Mouse (Mus musculus) myocyte (in vitro differentiated cells): ENCODE results near the gene Cacna2d2. TPM values are rescaled to one million over a fixed set of nuclear protein-coding genes. Genes with fewer than 3 reads are reported as not detected.
"Not testable (repeated sequence)": the region's sequence is repeated elsewhere in the genome, so short reads cannot be mapped to it uniquely, and the experiment has no call there.

Experiments used
- H3K27me3 ChIP-seq: one replicate; pipeline ENCODE4 v1.6.1; 2011; ENCODE audit not compliant: control insufficient read depth, insufficient read depth, insufficient read length
- H3K36me3 ChIP-seq: one replicate; pipeline ENCODE4 v1.6.1; 2011; ENCODE audit not compliant: control insufficient read depth, insufficient read depth
- H3K4me2 ChIP-seq: one replicate; pipeline ENCODE4 v1.6.1; 2011; ENCODE audit warnings: low read depth, control low read depth
- H3K4me3 ChIP-seq: one replicate; pipeline ENCODE4 v1.5.1; 2011; ENCODE audit warnings: mild to moderate bottlenecking, control low read depth, moderate library complexity
- H3K79me2 ChIP-seq: one replicate; pipeline ENCODE4 v1.6.1; 2011; ENCODE audit not compliant: control insufficient read depth, insufficient read depth
- H3ac ChIP-seq: one replicate; pipeline ENCODE4 v1.6.1; 2011; ENCODE audit not compliant: control insufficient read depth, insufficient read length
- CEBPB ChIP-seq: IDR thresholded peaks from 2 replicates; pipeline ENCODE4 v1.6.1; 2011; ENCODE audit warnings: mild to moderate bottlenecking, moderate library complexity; ENCODE audit not compliant: poor library complexity, insufficient read depth, severe bottlenecking
- E2F4 ChIP-seq: IDR thresholded peaks from one replicate; pipeline ENCODE4 v1.6.1; 2011; ENCODE audit warnings: mild to moderate bottlenecking, control low read depth, moderate library complexity; ENCODE audit not compliant: insufficient read depth
- MAX ChIP-seq: IDR thresholded peaks from one replicate; pipeline ENCODE4 v1.6.1; 2011; ENCODE audit warnings: low read depth, mild to moderate bottlenecking, control low read depth
- MYOD1 ChIP-seq, 3 experiments: IDR thresholded peaks; one replicate each; pipeline ENCODE4 v1.6.1; 2011; ENCODE audit warnings: control low read depth in 2 of 3, low read depth in 2 of 3, mild to moderate bottlenecking in 2 of 3, moderate library complexity in 1 of 3; ENCODE audit not compliant: insufficient read length in 2 of 3, control insufficient read depth in 1 of 3
- MYOG ChIP-seq, 3 experiments: IDR thresholded peaks; one replicate each; pipeline ENCODE4 v1.6.1; 2011; ENCODE audit warnings: control low read depth in 2 of 3, low read depth in 2 of 3, mild to moderate bottlenecking in 2 of 3; ENCODE audit not compliant: insufficient read length in 2 of 3, control insufficient read depth in 1 of 3, insufficient read depth in 1 of 3
- POLR2A ChIP-seq: IDR thresholded peaks from one replicate; pipeline ENCODE4 v1.6.1; 2011; ENCODE audit warnings: low read depth, mild to moderate bottlenecking, control low read depth, moderate library complexity; ENCODE audit not compliant: insufficient read length
- POLR2AphosphoS2 ChIP-seq: IDR thresholded peaks from one replicate; pipeline ENCODE4 v1.6.1; 2011; ENCODE audit warnings: low read depth, control low read depth; ENCODE audit not compliant: insufficient read length
- REST ChIP-seq: IDR thresholded peaks from one replicate; pipeline ENCODE4 v1.6.1; 2011; ENCODE audit warnings: mild to moderate bottlenecking, control low read depth, moderate library complexity; ENCODE audit not compliant: insufficient read depth, insufficient read length
- SRF ChIP-seq: IDR thresholded peaks from one replicate; pipeline ENCODE4 v1.6.1; 2011; ENCODE audit warnings: low read depth; ENCODE audit not compliant: control insufficient read depth, insufficient read length
- TCF12 ChIP-seq: IDR thresholded peaks from one replicate; pipeline ENCODE4 v1.6.1; 2011; ENCODE audit warnings: mild to moderate bottlenecking, control low read depth; ENCODE audit not compliant: poor library complexity, insufficient read depth, severe bottlenecking
- TCF3 ChIP-seq: IDR thresholded peaks from one replicate; pipeline ENCODE4 v1.6.1; 2011; ENCODE audit warnings: low read depth, control low read depth; ENCODE audit not compliant: insufficient read length
- USF1 ChIP-seq: IDR thresholded peaks from one replicate; pipeline ENCODE4 v1.6.1; 2011; ENCODE audit warnings: low read depth, mild to moderate bottlenecking, control low read depth, moderate library complexity
- polyA plus RNA-seq: library from polyadenylated mRNA; unstranded; fragments of >200 nt; fragmentation: generic; extraction: Trizol; gene quantifications from one replicate; pipeline ENCODE4 v1.2.1, GENCODE M21; 2012; ENCODE audit warnings: missing spikeins

Cacna2d2 gene
- polyA plus RNA-seq, 1 experiment: 0.50 TPM

GRCm38 (mm10) chr9:107571534-107572326 lies 172.3 kb downstream of the Cacna2d2 start:
- no peaks in the 10 kb centered on the region for H3K36me3 ChIP-seq
- no peak overlapping the region for H3ac ChIP-seq
- peaks cover 11% of the 10 kb centered on the region for H3K79me2 ChIP-seq
- no peak overlapping the region for H3K4me3 ChIP-seq
- no peaks in the 10 kb centered on the region for H3K27me3 ChIP-seq
- no peak overlapping the region for H3K4me2 ChIP-seq
- no peak for TF ChIP-seq TCF12
- TF ChIP-seq MYOD1 (IDR thresholded peaks at IDR 0.05; ENCODE audit: control insufficient read depth in 1 of 3, insufficient read length in 2 of 3, low read depth in 2 of 3): no peak

GRCm38 (mm10) chr9:107572327-107572662 lies 172.9 kb downstream of the Cacna2d2 start:
- no peak for TF ChIP-seq TCF3
- no peak for TF ChIP-seq REST
- TF ChIP-seq MYOD1 (IDR thresholded peaks at IDR 0.05; ENCODE audit: control insufficient read depth in 1 of 3, insufficient read length in 2 of 3, low read depth in 2 of 3): no peak
- no peak for TF ChIP-seq MAX
- TF ChIP-seq USF1: no peak
- TF ChIP-seq MYOG (IDR thresholded peaks at IDR 0.05; ENCODE audit: control insufficient read depth in 1 of 3, insufficient read depth in 1 of 3, insufficient read length in 2 of 3, low read depth in 2 of 3): no peak
- no peak for TF ChIP-seq SRF
- TF ChIP-seq POLR2AphosphoS2: no peak
- TF ChIP-seq E2F4: no peak
- no peak for TF ChIP-seq POLR2A
- TF ChIP-seq CEBPB: no peak
- TF ChIP-seq TCF12: no peak
- Histone ChIP-seq H3K36me3 (no peaks in the 10 kb centered on the region), H3K4me2 (no peak overlapping the region), H3K27me3 (no peaks in the 10 kb centered on the region), H3K4me3 (no peak overlapping the region), H3ac (no peak overlapping the region), H3K79me2 (peaks cover 11% of the 10 kb centered on the region)

- not testable (repeated sequence) for H3K36me3 ChIP-seq, H3K4me2 ChIP-seq, H3K27me3 ChIP-seq, H3K4me3 ChIP-seq, H3ac ChIP-seq
- peaks cover 11% of the 10 kb centered on the region for H3K79me2 ChIP-seq
Observed at GRCm38 (mm10) chr9:107573774-107574173, 174.4 kb downstream of the Cacna2d2 start.

GRCm38 (mm10) chr9:107575579-107576356 lies 176.4 kb downstream of the Cacna2d2 start:
- Histone ChIP-seq H3K36me3 (no peaks in the 10 kb centered on the region), H3K27me3 (no peaks in the 10 kb centered on the region), H3K4me2 (no peak overlapping the region), H3K79me2 (no peaks in the 10 kb centered on the region), H3K4me3 (no peak overlapping the region), H3ac (no peak overlapping the region)
- TF ChIP-seq MYOD1 (IDR thresholded peaks at IDR 0.05; ENCODE audit: control insufficient read depth in 1 of 3, insufficient read length in 2 of 3, low read depth in 2 of 3) (no peak), MYOG (IDR thresholded peaks at IDR 0.05; ENCODE audit: control insufficient read depth in 1 of 3, insufficient read depth in 1 of 3, insufficient read length in 2 of 3, low read depth in 2 of 3) (peak in 1 of 3 experiments; percentile 29), SRF (no peak)

GRCm38 (mm10) chr9:107576357-107577107 lies 177.1 kb downstream of the Cacna2d2 start, which contains the start of gene Hyal1:
Gene Hyal1, plus strand, starts transcription at chr9:107576927.
- no peaks in the 10 kb centered on the region for H3K27me3 ChIP-seq
- H3K79me2 ChIP-seq: peaks cover 5% of the 10 kb centered on the region
- TF ChIP-seq POLR2A (peak; percentile 57), TCF3 (no peak), SRF (no peak), REST (no peak), POLR2AphosphoS2 (peak; percentile 45)
- peak within 1 kb of the TSS; percentile 22 for H3K4me3 ChIP-seq
- H3K4me2 ChIP-seq: peak within 1 kb of the TSS; percentile 87
- no peak within 1 kb of the TSS for H3ac ChIP-seq
- H3K36me3 ChIP-seq: no peaks in the 10 kb centered on the region
